Mouse (Mus musculus) cerebellum, adult 11-12 months (tissue): ENCODE measurements around the gene Lrrc73.

Experiments
- DNase-seq: peaks from one replicate; pipeline ENCODE4 v3.0.0; 2022

Gene Lrrc73

DNA sequence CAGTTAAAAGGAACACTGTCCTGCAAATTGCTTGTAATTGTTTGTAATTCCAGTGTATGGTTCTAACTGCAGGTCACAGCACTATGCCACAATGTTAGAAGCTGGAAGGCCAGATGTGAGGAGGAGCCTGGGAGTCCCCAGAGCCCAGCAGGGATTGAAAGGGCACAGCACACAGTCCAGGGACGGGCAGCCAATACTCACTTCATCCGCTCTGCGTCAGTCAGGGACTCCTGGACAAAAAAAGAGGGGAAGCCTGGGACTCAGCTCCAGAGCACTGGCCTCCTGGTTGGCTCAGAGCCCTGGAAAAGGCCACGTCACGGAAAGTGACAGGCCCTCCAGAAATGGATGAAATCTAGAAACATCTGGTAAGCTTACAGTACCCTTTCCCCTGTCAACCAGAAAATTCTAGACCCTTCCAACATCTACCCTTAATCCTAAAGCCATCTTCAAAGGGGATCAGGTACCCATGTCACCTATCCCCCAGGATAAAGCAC lies 8.9 kb downstream of the Lrrc73 start:
- DNase-seq: no peak

DNA sequence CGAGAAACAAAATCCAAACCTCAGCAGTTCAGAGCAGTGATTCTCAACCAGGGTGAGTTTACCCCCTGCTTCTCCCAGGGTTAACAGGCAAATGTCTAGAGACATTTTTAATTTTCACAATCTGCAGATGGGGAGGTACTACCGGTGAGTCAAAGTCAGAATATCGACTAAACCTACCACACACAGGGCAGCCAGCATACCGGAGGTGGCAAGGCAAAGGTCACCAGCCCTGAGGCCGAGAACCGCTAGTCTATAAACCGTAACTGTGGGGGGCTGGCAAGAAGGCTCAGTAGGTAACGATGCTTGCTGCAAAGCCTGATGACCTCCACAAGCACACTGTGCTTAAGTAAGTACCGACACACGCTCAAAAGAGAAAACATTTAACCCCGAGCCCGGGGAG lies 12.2 kb downstream of the Lrrc73 start:
- no peak for DNase-seq

DNA sequence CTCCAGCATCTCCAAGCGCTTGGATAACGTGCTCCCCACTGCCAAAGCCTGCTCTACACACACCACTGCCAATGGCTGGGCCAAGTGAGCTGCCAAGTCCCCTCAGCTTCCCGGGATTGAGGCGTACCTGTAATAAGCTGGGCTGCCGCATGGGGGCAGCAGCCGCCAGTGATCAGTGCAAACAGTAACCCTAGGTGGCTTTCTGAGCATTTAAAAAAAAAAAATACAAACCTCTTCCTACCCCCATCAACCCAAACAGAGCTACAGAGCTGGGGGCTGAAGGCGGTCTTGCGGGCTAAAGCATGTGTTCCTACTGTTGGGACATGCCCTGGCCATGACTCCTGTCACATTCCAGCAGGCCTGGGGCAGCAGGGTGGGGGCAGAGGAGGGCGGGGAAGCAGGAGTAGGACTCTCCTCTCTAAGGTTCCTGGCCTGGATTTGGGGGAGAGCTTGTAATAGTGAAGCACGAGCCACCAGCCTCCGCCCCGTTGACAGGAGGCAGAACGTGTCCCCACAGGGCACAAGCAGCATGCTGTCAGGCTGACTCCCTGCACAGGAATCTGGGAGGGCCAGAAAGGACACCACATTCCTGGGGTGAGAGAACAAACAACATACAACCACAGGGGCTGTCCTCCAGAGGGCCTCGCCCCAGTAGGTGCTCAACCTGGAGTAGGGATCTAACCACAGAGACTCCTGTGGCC lies 12.7 kb downstream of the Lrrc73 start:
- peak; percentile 85 for DNase-seq

DNA sequence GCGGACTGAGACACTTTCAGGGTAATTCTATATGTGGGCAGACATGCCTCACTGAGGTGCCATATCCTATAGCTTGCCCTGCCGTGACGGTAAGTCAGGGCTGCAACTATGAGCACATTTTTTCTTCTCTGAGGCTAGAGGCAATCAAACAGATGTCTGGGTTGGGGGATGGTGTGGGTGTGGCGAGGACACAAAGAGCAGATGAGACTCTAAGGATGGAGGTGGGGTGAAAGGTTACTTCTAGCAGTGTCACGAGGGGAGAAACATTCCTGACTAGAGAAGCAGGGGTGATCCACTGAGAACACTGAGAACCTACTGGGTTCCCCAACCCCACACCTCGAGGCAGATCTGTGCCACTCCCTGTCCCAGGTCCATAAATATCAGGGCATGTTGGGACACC lies 13.7 kb downstream of the Lrrc73 start:
- no peak for DNase-seq

DNA sequence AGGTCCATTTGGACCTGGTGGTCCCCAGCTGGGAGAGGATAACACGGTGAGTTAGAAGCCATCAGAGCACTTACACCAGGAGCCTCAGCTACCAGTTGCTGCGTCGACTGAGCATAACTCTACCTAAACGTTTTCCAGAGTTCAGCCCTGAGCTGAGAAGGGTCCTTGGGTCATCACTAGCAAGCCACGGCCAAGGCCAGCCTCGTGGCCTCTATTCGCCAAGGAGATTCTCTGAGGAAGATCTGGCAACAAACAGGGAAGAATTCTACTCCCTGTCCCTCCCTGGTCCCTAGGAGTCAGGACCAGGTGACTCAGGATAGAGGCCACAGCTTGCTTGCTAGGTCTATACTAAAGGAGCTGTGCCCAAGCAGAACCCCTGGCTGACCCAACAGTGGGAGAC lies 14.2 kb downstream of the Lrrc73 start:
- DNase-seq: no peak

DNA sequence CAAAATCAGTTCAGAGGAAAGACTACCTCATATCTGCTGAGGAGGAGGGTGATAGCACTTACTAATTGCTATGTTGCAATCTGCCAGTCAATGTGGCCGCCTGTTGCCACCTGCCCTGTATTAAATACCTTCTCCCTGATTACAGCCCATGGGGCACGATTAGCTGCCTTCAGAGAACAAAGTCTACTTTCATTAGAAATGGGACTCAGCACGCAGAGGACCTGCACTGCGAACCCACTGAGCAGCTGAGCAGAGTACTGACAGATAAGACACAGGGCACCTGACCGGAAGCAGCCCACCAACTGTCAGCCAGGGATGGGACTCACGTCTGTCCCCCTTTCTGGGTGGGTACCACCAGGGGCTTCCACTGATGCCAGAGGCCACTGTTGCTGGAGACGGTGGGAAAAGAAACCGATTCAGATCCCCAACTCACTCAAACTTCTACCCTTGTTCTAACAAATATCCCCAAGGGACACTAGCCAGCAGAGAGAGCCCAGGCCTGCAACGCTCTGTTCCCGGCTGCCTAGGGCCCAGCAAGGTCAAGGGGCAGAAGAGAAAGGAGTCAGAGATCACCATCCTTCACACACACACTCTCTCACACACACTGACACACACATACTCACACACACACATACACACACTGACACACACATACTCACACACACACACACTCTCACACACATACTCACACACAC lies 14.8 kb downstream of the Lrrc73 start:
- no peak for DNase-seq

DNA sequence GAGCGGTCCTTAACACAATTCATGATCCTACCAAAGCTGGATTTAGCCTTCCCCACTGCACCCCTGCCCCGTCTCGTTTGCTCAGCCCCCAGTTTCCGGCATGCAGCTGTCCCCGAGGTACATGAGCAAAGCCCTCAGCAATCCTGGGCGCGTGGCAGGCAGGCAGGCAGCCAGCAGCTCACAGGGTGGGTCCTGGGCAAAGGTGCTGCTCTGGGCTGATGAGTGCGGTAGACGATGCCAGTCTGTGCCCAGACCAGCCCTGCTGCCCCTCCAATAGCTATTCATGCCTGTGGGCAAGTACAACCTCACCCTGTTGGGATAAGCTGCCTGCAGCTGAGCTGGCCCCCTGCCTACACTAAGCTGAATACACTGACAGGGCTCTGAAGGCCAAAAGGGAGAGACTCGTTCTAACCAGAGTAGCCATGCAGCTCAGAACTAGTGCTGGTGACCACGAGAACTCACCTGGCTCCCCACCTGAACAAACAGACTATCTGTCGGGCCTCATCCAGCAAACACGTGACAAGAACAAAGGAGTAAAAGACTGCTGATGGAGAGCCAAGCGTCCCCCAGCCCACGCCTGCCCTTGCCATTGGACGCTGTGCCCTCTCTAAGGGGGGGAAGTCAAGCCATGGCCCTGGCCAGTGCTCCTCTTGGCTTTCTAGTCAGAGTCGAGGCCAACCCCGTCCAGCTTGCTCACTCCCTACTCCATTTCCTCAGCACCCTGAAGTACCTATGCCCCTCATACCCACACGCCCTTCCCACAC lies 16.6 kb downstream of the Lrrc73 start:
- DNase-seq: no peak

DNA sequence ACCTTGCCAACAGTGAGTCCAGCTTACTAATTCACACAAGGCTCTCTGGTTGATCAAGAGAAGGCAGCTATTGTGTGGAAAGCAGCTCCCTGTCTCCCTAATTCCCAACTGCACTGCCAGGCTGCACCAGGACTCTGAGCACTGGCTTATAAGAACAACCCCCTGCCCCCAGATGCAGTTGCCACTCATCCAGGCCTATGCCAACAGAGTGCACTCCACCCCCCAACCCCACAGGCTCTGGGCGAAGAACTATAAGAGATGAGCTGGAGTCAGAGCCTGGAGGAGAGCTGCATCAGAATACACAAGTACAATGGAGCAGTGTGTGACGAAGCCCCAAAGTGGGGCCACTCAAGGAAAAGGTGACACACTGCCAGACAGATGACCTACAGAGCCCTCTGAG lies 18.7 kb downstream of the Lrrc73 start:
- DNase-seq: no peak

DNA sequence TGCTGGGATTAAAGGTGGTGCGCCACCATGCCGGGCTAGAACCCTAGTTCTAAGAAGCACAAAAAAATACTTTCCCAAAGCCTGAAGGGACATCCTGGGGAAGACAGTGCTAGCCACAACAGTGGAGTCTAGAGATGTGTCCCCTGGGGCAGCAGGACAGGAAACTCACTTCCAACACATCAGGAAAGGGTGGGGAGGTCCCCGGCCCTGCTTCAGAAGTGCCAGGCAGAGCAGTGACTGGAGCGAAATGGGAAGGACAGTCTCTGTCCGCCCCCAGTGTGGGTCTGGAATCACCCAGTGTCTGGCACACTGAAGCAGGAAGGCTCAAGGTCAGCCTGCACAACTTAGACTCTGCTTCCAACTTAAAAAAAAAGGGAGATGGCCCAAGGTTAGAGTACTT lies 19.3 kb downstream of the Lrrc73 start:
- no peak for DNase-seq

DNA sequence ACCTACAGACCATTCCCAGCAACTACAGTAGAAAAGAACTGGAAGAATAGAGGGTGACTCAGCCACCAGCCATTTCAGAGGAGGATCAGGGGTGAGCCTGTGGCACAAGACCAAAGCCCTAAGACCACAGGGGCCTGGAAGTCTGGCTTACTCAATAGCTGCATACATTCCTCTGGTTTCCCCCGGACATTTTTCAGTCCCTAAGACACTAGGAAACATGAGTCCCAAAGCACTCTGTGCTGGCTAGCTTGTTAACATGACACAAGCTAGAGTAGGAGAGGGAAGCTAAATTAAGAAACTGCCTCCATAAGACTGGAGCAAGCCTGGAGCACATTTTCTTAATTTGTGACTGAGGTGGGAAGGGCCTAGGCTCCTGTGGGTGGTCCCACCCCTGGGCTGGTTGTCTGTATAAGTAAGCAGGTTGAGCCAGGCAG lies 20.5 kb downstream of the Lrrc73 start:
- no peak for DNase-seq

DNA sequence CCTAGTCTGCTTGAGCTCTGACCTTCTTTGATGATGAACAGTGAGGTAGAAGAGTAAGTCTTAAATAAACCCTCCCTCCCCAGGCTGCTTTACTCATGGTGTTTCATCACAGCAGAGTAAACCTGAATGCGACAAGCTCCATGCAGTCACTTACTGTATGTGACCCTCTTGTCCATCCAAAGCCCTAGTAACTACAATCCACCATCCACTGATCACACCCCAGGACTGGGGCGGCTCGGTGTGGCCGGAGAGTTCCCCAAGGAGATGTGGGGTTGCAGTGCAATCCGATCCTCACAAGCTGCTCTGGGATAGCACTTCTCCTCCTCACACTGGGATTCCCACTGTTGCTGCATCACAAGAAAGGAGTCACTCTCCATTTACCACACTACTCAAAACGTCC lies 21.1 kb downstream of the Lrrc73 start:
- DNase-seq: no peak

DNA sequence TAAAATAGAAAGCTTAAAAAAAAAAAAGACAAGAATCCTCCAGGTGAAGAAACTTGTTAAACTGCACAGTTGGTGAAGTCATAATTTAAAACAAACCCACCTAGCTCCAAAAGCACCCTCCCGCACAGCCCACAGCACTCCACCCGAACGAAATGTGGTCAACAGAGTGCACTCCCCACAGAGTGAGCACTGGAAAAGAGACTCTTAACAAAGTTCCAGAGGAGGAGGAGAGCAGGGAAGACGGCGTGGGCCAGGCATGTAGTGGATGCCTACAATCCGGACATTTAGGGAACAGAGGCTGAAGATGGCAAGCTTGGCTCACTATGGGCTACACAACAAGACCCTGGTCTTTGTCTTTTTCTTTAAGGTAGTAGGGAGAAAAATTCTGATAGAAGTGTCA lies 21.7 kb downstream of the Lrrc73 start:
- no peak for DNase-seq

DNA sequence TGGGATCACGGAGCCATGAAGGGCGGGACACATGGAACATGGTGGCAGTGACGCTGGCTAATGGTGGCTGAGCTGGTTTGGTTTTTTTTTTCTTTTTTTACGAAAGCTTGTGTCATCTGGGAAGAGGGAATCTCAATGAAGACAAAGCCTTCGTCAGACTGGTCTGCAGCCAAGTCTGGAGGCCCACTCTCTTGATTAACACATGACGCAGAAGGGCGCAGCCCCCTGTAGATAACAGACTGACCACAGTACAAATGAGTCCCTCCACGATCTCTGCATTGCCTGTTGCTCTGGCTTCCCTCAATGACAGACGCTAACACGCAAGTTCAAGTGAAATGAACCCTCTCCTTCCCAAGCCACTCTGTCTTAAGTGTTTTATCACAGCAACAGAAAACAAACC lies 22.2 kb downstream of the Lrrc73 start:
- DNase-seq: no peak

DNA sequence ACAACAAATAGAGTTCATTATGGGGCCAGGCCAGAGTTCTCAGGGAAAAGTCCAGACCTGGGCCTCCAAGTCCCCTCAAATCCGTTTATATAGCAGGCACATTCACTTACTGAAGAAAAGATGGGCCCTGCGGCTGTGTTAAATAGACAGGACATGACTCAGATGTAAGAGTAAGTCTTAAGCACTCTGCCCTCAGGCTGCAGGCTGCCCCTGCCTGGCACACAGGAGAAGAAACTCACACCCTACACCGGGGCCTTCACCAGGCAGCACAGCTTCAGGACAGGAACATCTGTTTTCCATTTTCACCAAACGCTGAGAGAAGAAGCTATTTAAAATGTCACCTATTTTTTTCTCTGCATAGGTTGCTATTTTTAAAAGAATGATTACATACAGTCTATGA lies 24.3 kb downstream of the Lrrc73 start:
- DNase-seq: no peak

DNA sequence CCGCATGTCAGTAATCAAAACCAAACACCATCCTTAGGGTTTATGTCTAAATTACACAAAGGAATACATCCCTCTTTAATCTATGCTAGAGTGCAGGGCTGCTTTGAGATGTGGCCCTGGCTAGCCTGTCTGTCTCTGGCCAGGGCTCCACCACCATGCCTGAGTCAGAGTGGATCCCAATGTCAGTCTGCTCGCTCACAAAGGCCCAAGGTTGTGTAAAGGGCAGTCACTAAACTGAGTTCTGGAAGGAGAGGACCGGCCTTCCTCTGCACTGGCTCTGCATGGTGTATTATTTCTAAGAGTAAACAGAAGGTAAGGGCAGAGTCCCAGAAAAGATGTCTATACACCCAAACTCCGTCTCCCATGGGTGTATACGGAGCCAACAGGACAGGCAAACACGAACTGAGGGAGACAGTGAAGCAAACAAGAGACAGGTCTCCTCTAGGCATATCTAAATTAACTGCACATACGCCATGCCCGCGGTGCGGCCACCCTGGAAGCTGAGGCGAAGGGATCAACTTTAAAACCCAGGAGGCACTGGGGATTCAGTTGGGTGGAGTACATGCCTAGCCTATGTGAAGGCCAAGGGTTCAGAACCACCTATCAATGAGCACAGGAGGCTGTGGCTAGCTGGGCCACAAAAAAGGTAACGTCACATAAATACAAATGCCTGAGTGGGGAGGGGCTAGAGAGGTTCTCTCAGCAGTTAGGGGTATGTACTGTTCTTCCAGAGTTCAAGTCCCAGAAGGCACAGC lies 24.9 kb downstream of the Lrrc73 start:
- DNase-seq: no peak

DNA sequence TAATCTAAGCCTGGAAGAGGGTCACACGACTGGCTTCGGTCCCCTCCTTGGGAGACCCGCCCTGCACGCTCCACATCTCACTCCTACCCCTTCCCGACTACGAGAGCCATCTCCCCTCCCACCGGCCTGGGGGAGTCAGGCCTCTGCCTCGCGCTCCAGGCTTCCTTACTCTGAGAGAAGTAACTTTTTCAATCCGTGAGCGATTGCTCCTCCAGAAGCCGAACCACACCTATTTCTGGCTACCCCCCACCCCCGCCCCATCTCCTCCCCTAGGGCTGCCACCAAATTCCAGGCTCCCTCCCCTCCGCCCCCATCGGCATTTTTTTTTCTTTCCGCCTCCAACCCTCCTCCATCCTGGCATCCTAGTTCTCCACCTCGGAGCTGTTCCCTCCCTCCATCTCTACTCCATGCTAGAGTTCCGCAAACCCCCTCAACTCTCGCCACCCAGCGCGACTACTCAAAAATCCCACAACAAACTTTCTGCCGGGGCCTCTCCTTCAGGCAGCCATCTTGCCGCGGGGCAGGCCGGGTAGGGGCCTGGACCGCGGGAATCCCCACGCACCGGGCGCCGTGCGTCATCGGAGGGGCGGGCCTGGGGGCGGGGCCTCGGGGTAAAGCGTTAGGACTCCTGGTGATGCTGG lies 29.3 kb downstream of the Lrrc73 start, which contains the start of gene Tjap1:
TSS of gene Tjap1 (minus strand) at position 544 of the 641 bp plus-strand sequence.
- peak; percentile 79 for DNase-seq

DNA sequence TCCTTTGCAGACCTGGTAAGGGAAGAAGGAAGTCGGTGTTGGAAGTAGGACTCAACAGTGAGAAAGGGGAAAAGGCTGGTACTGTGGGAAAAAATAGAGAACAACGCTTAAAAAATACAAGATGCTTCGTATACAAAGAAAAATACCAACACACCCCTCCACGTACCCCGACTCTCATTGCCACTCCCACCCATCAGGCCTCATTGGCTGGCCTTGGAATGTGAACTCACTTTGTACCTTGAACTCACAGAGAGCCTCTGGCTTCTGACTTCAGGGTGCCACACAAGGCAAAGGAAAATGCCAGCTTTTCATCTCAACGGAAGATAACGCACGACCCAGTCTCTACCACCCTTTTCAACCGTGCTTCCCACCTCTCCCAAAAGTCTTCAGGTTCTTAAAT lies 29.8 kb downstream of the Lrrc73 start:
- no peak for DNase-seq

DNA sequence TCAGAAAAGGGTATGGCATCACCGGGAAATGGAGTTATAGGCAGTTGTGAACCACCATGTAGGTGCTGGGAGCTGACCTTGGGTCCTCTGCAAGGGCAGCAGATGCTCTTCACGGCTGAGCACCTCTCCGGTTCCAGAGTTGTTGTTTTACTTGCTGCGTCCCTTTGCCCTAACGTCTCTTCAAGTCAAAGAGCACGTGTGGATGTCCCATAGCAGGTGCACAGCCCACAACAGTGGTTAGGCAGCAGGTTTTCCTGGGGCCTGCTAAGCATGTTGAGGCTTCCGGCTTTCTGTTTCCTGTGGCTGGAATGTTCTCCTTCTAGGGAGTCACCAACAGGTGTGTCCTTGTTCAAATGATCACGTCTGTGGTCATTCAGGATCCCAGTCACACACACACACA lies 30.6 kb downstream of the Lrrc73 start:
- no peak for DNase-seq

DNA sequence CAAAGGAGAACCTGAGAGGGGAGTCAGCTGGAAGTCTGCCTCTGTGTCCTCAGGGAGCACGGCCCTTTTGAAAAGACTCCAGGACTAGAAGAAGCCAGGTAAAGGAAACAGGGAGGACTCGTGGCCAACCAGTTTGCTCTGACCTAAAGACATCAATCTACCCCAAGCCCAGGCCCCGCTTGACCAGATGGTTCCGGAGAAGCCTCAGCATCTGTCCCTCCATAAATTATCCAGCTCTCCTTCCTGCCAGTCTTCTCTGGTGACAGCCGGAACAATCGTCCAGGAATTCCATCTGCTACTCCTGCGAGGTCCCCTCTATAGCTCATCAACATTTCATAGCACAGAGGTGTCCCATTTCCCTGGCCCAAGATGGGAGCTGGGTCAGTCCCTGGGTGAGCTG lies 31.3 kb downstream of the Lrrc73 start:
- DNase-seq: no peak

DNA sequence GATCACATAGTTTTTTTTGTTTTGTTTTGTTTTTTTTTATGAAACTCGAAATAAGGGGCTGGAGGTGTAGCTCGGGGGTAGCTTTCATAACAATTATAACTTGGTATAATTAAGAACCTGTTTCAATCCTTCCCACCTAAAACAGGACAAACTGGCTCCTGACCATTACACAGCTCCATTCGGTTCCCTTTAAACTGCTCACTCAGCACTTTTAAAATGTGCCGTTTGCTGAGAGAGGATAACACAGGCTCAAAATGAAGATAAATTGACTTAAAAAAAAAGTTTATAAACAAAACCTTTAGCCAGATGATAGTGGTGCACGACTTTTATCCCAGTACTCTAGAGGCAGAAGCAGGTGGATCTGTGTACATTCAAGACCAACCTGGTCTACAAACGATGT lies 32.1 kb downstream of the Lrrc73 start:
- no peak for DNase-seq

DNA sequence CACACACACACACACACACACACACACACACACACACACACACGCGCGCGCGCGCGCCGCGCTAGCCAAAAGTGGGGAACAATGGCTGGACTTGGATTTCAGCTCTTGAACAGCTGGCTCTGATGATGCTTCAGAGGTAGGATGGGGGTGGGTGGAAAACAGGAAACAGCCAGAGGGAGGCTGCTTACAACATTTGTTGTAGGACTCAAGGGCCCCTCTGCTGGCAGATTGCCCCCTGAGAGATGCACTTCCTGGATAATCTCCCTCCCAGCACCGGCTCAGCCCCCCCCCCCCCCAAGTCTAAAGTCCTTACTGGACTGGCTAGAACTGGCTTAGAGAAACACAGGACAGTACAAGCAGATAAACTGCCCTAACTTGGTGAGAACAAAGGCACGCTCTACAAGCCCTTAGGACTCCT lies 34.4 kb downstream of the Lrrc73 start:
- no peak for DNase-seq

DNA sequence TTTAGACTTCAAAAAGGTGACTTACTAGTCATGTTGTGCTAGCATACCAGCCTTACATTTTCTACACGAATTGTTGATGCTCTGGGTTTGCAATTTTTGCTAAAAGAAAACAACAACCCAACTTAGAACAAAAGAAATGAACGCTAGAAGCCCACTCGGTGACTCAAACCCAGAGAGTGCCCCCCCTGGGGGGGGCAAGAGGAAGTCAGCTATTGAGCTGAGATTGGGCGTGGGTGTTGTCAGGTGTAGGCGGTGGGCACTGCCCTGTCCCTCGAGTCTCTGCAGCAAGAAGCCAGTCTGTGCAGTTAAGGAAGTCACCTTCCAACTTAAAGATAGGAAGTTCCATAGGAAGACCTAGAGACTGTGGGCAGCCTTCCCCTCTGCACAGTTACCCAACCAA lies 43.3 kb downstream of the Lrrc73 start:
- DNase-seq: no peak

DNA sequence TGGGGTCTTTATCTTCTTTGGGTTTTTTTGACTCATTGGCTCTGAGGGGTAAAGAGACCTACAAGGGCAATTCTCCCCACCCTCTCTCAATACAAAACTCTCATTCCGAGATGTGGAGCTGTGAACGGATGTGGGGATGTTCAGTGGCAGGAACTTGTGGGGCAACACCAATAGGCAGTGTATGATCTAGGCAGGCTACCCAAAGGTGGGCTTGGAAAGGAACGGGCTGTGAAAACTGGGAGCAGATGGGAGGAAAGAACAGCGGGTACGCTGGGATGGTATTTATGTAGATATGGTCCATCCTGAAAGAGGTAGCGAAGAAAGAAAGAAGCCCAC lies 43.7 kb downstream of the Lrrc73 start:
- no peak for DNase-seq
